Mouse (Mus musculus) cortical plate, adult 2 months (tissue): ENCODE results near the gene Trim28.

Experiments used
- CTCF ChIP-seq: fragments of 200-500 bp; IDR thresholded peaks from 2 replicates; pipeline ENCODE4 v1.5.1; 2011; ENCODE audit warnings: mild to moderate bottlenecking, control low read depth, low read length; ENCODE audit not compliant: insufficient read depth; ENCODE audit errors: extremely low read depth
- POLR2A ChIP-seq: fragments of 200-500 bp; IDR thresholded peaks from 2 replicates; pipeline ENCODE4 v1.6.1; 2011; ENCODE audit warnings: mild to moderate bottlenecking, low read length, control low read depth; ENCODE audit not compliant: insufficient read depth; ENCODE audit errors: extremely low read depth

- TF ChIP-seq POLR2A (no peak), CTCF (no peak)
These were observed 24.0 kb downstream of the Trim28 start for GRCm38 (mm10) chr7:13022773-13023535.
